Mouse (Mus musculus): ENCODE results near the gene Dnah2.

GRCm38 (mm10) chr11:69397581-69398057 is 151.3 kb downstream of the Dnah2 start:
- no peak for TF ChIP-seq POLR2A (IDR thresholded peaks at IDR 0.05; ENCODE audit: insufficient read depth, low read length)
- no peak for TF ChIP-seq CTCF (IDR thresholded peaks at IDR 0.05; ENCODE audit: low read depth, low read length)

Data from ES-Bruce4 (cell line).